Mouse (Mus musculus) stomach, postnatal 0 days (tissue): ENCODE results near the gene Serpinb1c. TPM values are rescaled to one million over a fixed set of nuclear protein-coding genes. Genes with fewer than 3 reads are reported as not detected.
A peak's percentile ranks its signal among the peaks of the same experiment; 100 is the strongest.
"Not testable (repeated sequence)": the region's sequence is repeated elsewhere in the genome, so short reads cannot be mapped to it uniquely, and the experiment has no call there.

Experiments
- ATAC-seq: fragments of 200-750 bp; cut with Nextera tagmentation; 2 replicates; pipeline ENCODE4 v1.8.0; 2017; ENCODE audit not compliant: low FRiP score, low TSS enrichment
- DNase-seq: peaks from one replicate; pipeline ENCODE4 v3.0.0-alpha.2; 2016; ENCODE audit warnings: low spot score
- H3K27ac ChIP-seq: fragments of 300-500 bp; sonication (generic); replicated peaks from 2 replicates; pipeline ENCODE4 v1.5.1; 2014; ENCODE audit warnings: mild to moderate bottlenecking, control low read depth
- H3K27me3 ChIP-seq: fragments of 300-500 bp; sonication (generic); 2 replicates; pipeline ENCODE4 v1.6.1; 2014; ENCODE audit warnings: low read length; ENCODE audit not compliant: control insufficient read depth, insufficient read depth
- H3K36me3 ChIP-seq: fragments of 300-500 bp; sonication (generic); 2 replicates; pipeline ENCODE4 v1.6.1; 2014; ENCODE audit warnings: low read length, mixed read lengths; ENCODE audit not compliant: control insufficient read depth, insufficient read depth
- H3K4me1 ChIP-seq: fragments of 300-500 bp; sonication (generic); replicated peaks from 2 replicates; pipeline ENCODE4 v1.6.1; 2014; ENCODE audit warnings: antibody characterized with exemption; ENCODE audit not compliant: control insufficient read depth, insufficient read depth
- H3K4me2 ChIP-seq: fragments of 300-500 bp; sonication (generic); replicated peaks from 2 replicates; pipeline ENCODE4 v1.6.1; 2014; ENCODE audit warnings: low read depth, mild to moderate bottlenecking, control low read depth, moderate library complexity
- H3K4me3 ChIP-seq: fragments of 300-500 bp; sonication (generic); 2 replicates; pipeline ENCODE4 v1.5.1; 2014; ENCODE audit warnings: low read depth, low read length, control low read depth
- H3K9ac ChIP-seq: fragments of 300-500 bp; sonication (generic); 2 replicates; pipeline ENCODE4 v1.6.1; 2014; ENCODE audit warnings: mild to moderate bottlenecking, low read length, control low read depth, mixed read lengths
- H3K9me3 ChIP-seq: fragments of 300-500 bp; sonication (generic); 2 replicates; pipeline ENCODE4 v1.6.1; 2016; ENCODE audit warnings: low read length; ENCODE audit not compliant: control insufficient read depth
- CTCF ChIP-seq: IDR thresholded peaks from 2 replicates; pipeline ENCODE4 v1.5.1; 2016; ENCODE audit warnings: antibody characterized with exemption, low read depth, mild to moderate bottlenecking, moderate library complexity
- EP300 ChIP-seq: optimal IDR thresholded peaks from 2 replicates; pipeline ENCODE3; 2016; ENCODE audit warnings: antibody characterized with exemption
- WGBS: fragments of 180-500 bp; shearing (Covaris S2); extraction: QIAGEN DNeasy Blood & Tissue Kit; methylation state at CpG from one replicate; pipeline ENCODE4 v1.1.7; 2014; 5-methylcytosine and 5-hydroxymethylcytosine counted together
- polyA plus RNA-seq: library from polyadenylated mRNA; unstranded; fragments of >200 nt; fragmentation: Nextera tagmentation; extraction: Ambion mirVana; gene quantifications from 2 replicates; pipeline ENCODE4 v1.2.1, GENCODE M21; 2015

Gene Serpinb1c
- polyA plus RNA-seq, 1 experiment from 2014 or later = 0.10 TPM

DNA sequence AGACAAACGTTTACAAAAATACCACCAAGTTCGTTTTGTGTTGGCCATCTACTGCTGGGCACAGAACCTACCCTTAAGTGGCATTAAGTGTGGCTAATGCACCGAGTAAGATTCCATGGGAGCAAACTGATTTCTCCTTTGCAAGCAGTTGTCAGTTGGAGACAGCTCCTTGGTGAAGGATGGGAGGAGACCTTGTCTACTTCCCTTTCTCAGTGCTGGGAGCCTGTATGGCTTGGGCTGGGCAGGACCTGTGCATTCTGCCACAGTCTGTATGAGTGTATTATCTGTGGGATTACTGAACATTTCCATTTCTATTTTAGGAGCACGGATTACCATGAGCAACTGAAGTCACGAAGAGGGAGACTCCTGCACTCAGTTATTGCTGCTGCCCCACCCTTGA is 29.2 kb downstream of the Serpinb1c start:
- TF ChIP-seq CTCF (no peak), EP300 (no peak)

DNA sequence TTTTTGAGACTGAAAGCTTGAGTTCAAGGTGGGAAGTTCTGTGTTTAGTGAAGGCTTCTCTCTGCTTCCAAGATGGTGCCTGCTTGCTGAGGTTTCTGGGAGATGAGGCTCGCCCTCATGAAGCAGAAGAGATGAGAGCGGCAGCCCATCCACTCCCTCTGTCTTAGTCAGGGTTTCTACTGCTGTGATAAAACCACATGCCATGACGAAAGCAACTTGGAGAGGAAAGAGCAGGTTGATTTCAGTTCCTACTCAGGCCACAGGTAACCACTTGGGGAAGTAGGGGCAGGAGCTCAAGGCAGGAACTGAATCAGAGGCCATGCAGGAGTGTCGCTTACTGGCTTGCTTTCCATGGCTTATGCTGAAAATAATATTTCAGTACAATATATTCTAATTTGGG is 29.8 kb downstream of the Serpinb1c start:
- not testable (repeated sequence) for H3K27me3 ChIP-seq, ATAC-seq, H3K27ac ChIP-seq, H3K4me1 ChIP-seq, H3K36me3 ChIP-seq, H3K4me2 ChIP-seq, DNase-seq, H3K4me3 ChIP-seq, H3K9me3 ChIP-seq, H3K9ac ChIP-seq
- WGBS = 81% methylated on average over 4 of the region's 4 CpGs

More for the DNA sequence above, 29.2 kb downstream of the Serpinb1c start:
- H3K27me3 ChIP-seq = no peaks in the 10 kb centered on the region
- no peak overlapping the region for H3K27ac ChIP-seq
- 52% methylated on average over 5 of the region's 5 CpGs for WGBS
- H3K9ac ChIP-seq = no peak overlapping the region
- no peaks in the 10 kb centered on the region for H3K9me3 ChIP-seq
- H3K36me3 ChIP-seq = no peaks in the 10 kb centered on the region
- no peak overlapping the region for H3K4me2 ChIP-seq
- no peaks in the 10 kb centered on the region for H3K4me1 ChIP-seq
- no peak overlapping the region for H3K4me3 ChIP-seq
- DNase-seq (no peak), ATAC-seq (no peak)

DNA sequence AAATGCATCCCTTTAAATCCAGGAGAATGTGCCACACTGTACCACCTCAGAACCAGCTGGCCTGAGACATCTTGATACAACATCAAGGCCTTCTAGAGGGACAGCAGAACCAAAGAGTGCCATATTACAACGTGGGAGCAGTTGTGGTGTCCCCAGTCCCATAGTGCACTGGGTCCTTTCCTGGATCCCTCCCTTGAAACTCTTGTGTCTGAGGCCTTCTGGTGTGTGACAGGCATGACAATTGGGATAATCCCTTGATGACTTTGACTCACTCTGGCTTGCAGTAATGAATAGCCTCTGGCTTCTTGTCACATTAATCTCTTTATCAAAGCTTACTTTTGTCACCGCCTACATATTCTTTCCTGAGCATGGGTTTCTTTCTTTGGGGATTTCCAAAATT is 31.0 kb downstream of the Serpinb1c start:
- no peak for DNase-seq
- 45% methylated on average over 2 of the region's 2 CpGs for WGBS
- Histone ChIP-seq H3K4me1 (no peaks in the 10 kb centered on the region), H3K36me3 (no peaks in the 10 kb centered on the region), H3K9ac (no peak overlapping the region), H3K27me3 (no peaks in the 10 kb centered on the region), H3K9me3 (no peaks in the 10 kb centered on the region), H3K27ac (no peak overlapping the region), H3K4me2 (no peak overlapping the region), H3K4me3 (no peak overlapping the region)
- TF ChIP-seq EP300 (no peak), CTCF (no peak)
- ATAC-seq = no peak

DNA sequence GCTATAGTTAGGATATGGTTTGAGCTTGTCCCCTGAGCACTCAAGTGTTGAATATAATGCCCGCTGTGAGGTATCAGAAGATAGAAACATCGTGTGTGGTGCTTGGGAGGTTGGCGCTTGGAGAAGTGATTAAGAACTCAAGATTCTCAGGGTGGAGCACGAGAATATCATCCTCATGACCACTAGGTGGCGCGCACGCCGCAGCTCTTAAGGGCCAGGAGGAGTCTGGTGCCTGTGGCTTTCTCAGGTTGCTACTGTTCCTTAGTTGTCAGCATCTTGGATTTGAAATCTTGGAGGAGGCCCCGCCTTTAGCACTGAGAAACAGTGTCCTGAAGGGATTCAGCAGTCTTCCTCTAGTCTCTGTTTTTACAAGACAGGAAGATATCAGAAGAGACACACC is 31.5 kb downstream of the Serpinb1c start:
- no peak overlapping the region for H3K27ac ChIP-seq
- peak; percentile 92 for TF ChIP-seq CTCF
- TF ChIP-seq EP300 = no peak
- H3K4me1 ChIP-seq = no peaks in the 10 kb centered on the region
- peak; percentile 68 for DNase-seq
- H3K9me3 ChIP-seq = no peaks in the 10 kb centered on the region
- no peaks in the 10 kb centered on the region for H3K27me3 ChIP-seq
- H3K4me2 ChIP-seq = no peak overlapping the region
- 4% methylated on average over 9 of the region's 9 CpGs for WGBS
- H3K4me3 ChIP-seq = no peak overlapping the region
- no peak overlapping the region for H3K9ac ChIP-seq
- H3K36me3 ChIP-seq = no peaks in the 10 kb centered on the region
- peak; percentile 65; the same call in 1 of the 2 replicates for ATAC-seq

DNA sequence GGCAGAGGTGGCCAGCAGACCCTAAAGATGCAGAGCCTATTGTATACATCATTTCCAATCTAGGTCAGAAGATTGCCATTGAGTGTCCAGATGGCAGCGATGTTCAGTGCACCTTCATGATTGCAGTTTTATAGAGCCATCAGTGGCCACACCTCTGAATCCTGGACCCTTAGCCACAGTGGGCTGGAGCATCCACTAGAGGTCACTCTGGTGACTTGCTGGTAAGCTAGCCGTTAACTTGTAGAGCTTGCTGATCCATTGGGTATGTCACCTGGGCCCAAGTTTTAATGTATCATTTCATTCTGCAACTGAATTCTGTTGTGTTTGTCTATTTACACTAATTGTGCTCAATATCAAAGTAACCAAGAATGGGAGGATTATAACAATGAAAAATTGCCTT is 32.4 kb downstream of the Serpinb1c start:
- ATAC-seq (no peak), DNase-seq (no peak)

DNA sequence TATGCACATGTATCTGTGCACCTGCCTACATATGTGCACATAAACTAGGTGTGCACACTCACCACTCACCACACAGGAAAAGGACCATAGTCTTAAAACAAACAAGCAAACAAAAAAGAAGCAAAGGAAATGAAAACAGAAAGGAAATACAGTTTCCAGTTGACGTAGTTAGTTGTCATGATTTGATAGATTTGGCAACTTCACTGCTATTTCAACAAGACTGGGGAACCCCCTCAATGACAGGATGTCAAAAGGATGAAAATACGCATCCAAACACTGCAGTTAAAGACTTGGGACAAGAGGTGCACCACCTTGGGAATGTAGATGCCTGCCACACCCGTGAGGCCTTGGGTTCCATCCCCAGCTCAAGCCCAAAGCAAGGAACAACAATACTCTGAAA is 33.5 kb downstream of the Serpinb1c start:
- WGBS = 76% methylated on average over 2 of the region's 3 CpGs
- not testable (repeated sequence) for H3K27me3 ChIP-seq, H3K9ac ChIP-seq, DNase-seq, H3K9me3 ChIP-seq, H3K4me3 ChIP-seq, ATAC-seq, H3K27ac ChIP-seq, H3K4me1 ChIP-seq, H3K4me2 ChIP-seq, H3K36me3 ChIP-seq

More for the DNA sequence above, 32.4 kb downstream of the Serpinb1c start:
- no peaks in the 10 kb centered on the region for H3K4me1 ChIP-seq
- no peak overlapping the region for H3K4me3 ChIP-seq
- H3K27me3 ChIP-seq = no peaks in the 10 kb centered on the region
- no peak overlapping the region for H3K27ac ChIP-seq
- TF ChIP-seq EP300 = no peak
- TF ChIP-seq CTCF = peak; percentile 53
- H3K4me2 ChIP-seq = no peak overlapping the region
- no peaks in the 10 kb centered on the region for H3K36me3 ChIP-seq
- H3K9me3 ChIP-seq = no peaks in the 10 kb centered on the region
- WGBS = 61% methylated on average over 2 of the region's 2 CpGs
- H3K9ac ChIP-seq = no peak overlapping the region
